Mouse (Mus musculus): ENCODE data around the gene Irx2. TPM values are rescaled to one million over a fixed set of nuclear protein-coding genes. Genes with fewer than 3 reads are reported as not detected.

The Irx2 gene
- polyA plus RNA-seq, 1 experiment from 2014 or later: 38.7 TPM

- peak overlapping the region; percentile 29; the same call in 1 of the 2 replicates for H3K4me2 ChIP-seq
- no peak overlapping the region for H3K4me3 ChIP-seq (ENCODE audit: low read depth, low read length)
- peak; percentile 54 for DNase-seq
- peak overlapping the region; percentile 59; the same call in 1 of the 2 replicates for H3K27ac ChIP-seq (ENCODE audit: low read depth)
- peaks cover 6% of the 10 kb centered on the region; the same call in 1 of the 2 replicates for H3K4me1 ChIP-seq (ENCODE audit: insufficient read depth)
- ATAC-seq (ENCODE audit: insufficient read depth): peak; percentile 18; the same call in 1 of the 2 replicates
- peaks cover 8% of the 10 kb centered on the region; the same call in 1 of the 2 replicates for H3K36me3 ChIP-seq (ENCODE audit: insufficient read depth)
- H3K9ac ChIP-seq: no peak overlapping the region
- 2% methylated on average over 20 of the region's 20 CpGs for WGBS
- H3K27me3 ChIP-seq (ENCODE audit: insufficient read depth, low read length): peaks cover 92% of the 10 kb centered on the region
- H3K9me3 ChIP-seq (ENCODE audit: low read depth, low read length): no peaks in the 10 kb centered on the region
- no peak for TF ChIP-seq CTCF (IDR thresholded peaks at IDR 0.05; ENCODE audit: low read depth)
These were observed 7.8 kb downstream of the Irx2 start for GRCm38 (mm10) chr13:72636331-72636851.

- no peak for TF ChIP-seq CTCF (IDR thresholded peaks at IDR 0.05; ENCODE audit: low read depth)
- H3K36me3 ChIP-seq (ENCODE audit: insufficient read depth): no peaks in the 10 kb centered on the region
- H3K4me2 ChIP-seq: no peak overlapping the region
- H3K4me1 ChIP-seq (ENCODE audit: insufficient read depth): peaks cover 6% of the 10 kb centered on the region; the same call in 1 of the 2 replicates
- 8% methylated on average over 3 of the region's 3 CpGs for WGBS
- no peak for ATAC-seq (ENCODE audit: insufficient read depth)
- H3K9ac ChIP-seq: no peak overlapping the region
- peaks cover 81% of the 10 kb centered on the region for H3K27me3 ChIP-seq (ENCODE audit: insufficient read depth, low read length)
- no peak overlapping the region for H3K27ac ChIP-seq (ENCODE audit: low read depth)
- H3K9me3 ChIP-seq (ENCODE audit: low read depth, low read length): no peaks in the 10 kb centered on the region
- no peak overlapping the region for H3K4me3 ChIP-seq (ENCODE audit: low read depth, low read length)
- DNase-seq: no peak
These were observed 8.9 kb downstream of the Irx2 start for GRCm38 (mm10) chr13:72637536-72637935.

GRCm38 (mm10) chr13:72638401-72639130, 9.9 kb downstream of the Irx2 start:
- no peak for ATAC-seq (ENCODE audit: insufficient read depth)
- H3K4me3 ChIP-seq (ENCODE audit: low read depth, low read length): peak overlapping the region; percentile 41; the same call in 1 of the 2 replicates

GRCm38 (mm10) chr13:72639441-72640130, 11.0 kb downstream of the Irx2 start:
- peak overlapping the region; percentile 61; the same call in 1 of the 2 replicates for H3K27ac ChIP-seq (ENCODE audit: low read depth)
- H3K4me3 ChIP-seq (ENCODE audit: low read depth, low read length): peak overlapping the region; percentile 41
- H3K9ac ChIP-seq: peak overlapping the region; percentile 39
- peaks cover 6% of the 10 kb centered on the region; the same call in 1 of the 2 replicates for H3K4me1 ChIP-seq (ENCODE audit: insufficient read depth)
- H3K36me3 ChIP-seq (ENCODE audit: insufficient read depth): no peaks in the 10 kb centered on the region
- no peaks in the 10 kb centered on the region for H3K9me3 ChIP-seq (ENCODE audit: low read depth, low read length)
- under 1% methylated on average over 32 of the region's 32 CpGs for WGBS
- TF ChIP-seq CTCF (IDR thresholded peaks at IDR 0.05; ENCODE audit: low read depth): no peak
- H3K4me2 ChIP-seq: peak overlapping the region; percentile 74
- DNase-seq (peak; percentile 70), ATAC-seq (ENCODE audit: insufficient read depth) (peak; percentile 62; the same call in 1 of the 2 replicates)
- H3K27me3 ChIP-seq (ENCODE audit: insufficient read depth, low read length): peaks cover 62% of the 10 kb centered on the region

More at GRCm38 (mm10) chr13:72638401-72639130, 9.9 kb downstream of the Irx2 start:
- whole genome bisulfite sequencing: 5% methylated on average over 26 of the region's 26 CpGs
- Histone ChIP-seq H3K9me3 (ENCODE audit: low read depth, low read length) (no peaks in the 10 kb centered on the region), H3K4me2 (peak overlapping the region; percentile 74), H3K27ac (ENCODE audit: low read depth) (no peak overlapping the region), H3K36me3 (ENCODE audit: insufficient read depth) (no peaks in the 10 kb centered on the region), H3K27me3 (ENCODE audit: insufficient read depth, low read length) (peaks cover 72% of the 10 kb centered on the region), H3K9ac (no peak overlapping the region; the same call in 1 of the 2 replicates), H3K4me1 (ENCODE audit: insufficient read depth) (peaks cover 6% of the 10 kb centered on the region; the same call in 1 of the 2 replicates)
- no peak for DNase-seq
- TF ChIP-seq CTCF (IDR thresholded peaks at IDR 0.05; ENCODE audit: low read depth): no peak

GRCm38 (mm10) chr13:72640131-72640521, 11.5 kb downstream of the Irx2 start:
- H3K36me3 ChIP-seq (ENCODE audit: insufficient read depth): no peaks in the 10 kb centered on the region
- H3K9ac ChIP-seq: no peak overlapping the region; the same call in 1 of the 2 replicates
- no peaks in the 10 kb centered on the region for H3K9me3 ChIP-seq (ENCODE audit: low read depth, low read length)
- 2% methylated on average over 11 of the region's 11 CpGs for WGBS
- peaks cover 6% of the 10 kb centered on the region; the same call in 1 of the 2 replicates for H3K4me1 ChIP-seq (ENCODE audit: insufficient read depth)
- peak overlapping the region; percentile 74 for H3K4me2 ChIP-seq
- H3K4me3 ChIP-seq (ENCODE audit: low read depth, low read length): peak overlapping the region; percentile 41
- peaks cover 57% of the 10 kb centered on the region for H3K27me3 ChIP-seq (ENCODE audit: insufficient read depth, low read length)
- H3K27ac ChIP-seq (ENCODE audit: low read depth): no peak overlapping the region
- TF ChIP-seq CTCF (IDR thresholded peaks at IDR 0.05; ENCODE audit: low read depth): peak; percentile 63
- DNase-seq (peak; percentile 76), ATAC-seq (ENCODE audit: insufficient read depth) (peak; percentile 51; the same call in 1 of the 2 replicates)

- 29% methylated on average over 1 of the region's 1 CpGs for WGBS
- Histone ChIP-seq H3K9me3 (ENCODE audit: low read depth, low read length) (no peaks in the 10 kb centered on the region), H3K9ac (no peak overlapping the region), H3K4me3 (ENCODE audit: low read depth, low read length) (no peak overlapping the region), H3K27me3 (ENCODE audit: insufficient read depth, low read length) (no peaks in the 10 kb centered on the region), H3K4me2 (no peak overlapping the region), H3K27ac (ENCODE audit: low read depth) (no peak overlapping the region), H3K36me3 (ENCODE audit: insufficient read depth) (no peaks in the 10 kb centered on the region), H3K4me1 (ENCODE audit: insufficient read depth) (no peaks in the 10 kb centered on the region)
- ATAC-seq (ENCODE audit: insufficient read depth): no peak
- no peak for TF ChIP-seq CTCF (IDR thresholded peaks at IDR 0.05; ENCODE audit: low read depth)
- no peak for DNase-seq
These were observed 27.8 kb downstream of the Irx2 start for GRCm38 (mm10) chr13:72656447-72656846.
